Mouse (Mus musculus) frontal cortex, adult 2 months (tissue): ENCODE results near the gene Rplp1. TPM values are rescaled to one million over a fixed set of nuclear protein-coding genes. Genes with fewer than 3 reads are reported as not detected.

ENCODE experiments used
- DNase-seq, 2 experiments: peaks; one replicate each; pipeline ENCODE4 v3.0.0; 2022; ENCODE audit warnings: low spot score in 1 of 2; ENCODE audit errors: extremely low spot score in 1 of 2
- polyA plus RNA-seq: library from polyadenylated mRNA; depleted of rRNA; stranded (reverse); fragments of >200 nt; gene quantifications from 2 replicates; pipeline ENCODE4 v1.2.3, GENCODE M21; 2012; rRNA removed

Gene Rplp1
- polyA plus RNA-seq, 1 experiment: 3,865 TPM

- DNase-seq: no peak
Observed at GRCm38 (mm10) chr9:61882179-61882578, 32.2 kb downstream of the Rplp1 start.

- peak; percentile 26 to 86 for DNase-seq
Observed at GRCm38 (mm10) chr9:61878889-61879288, 35.5 kb downstream of the Rplp1 start.

- no peak for DNase-seq
Observed at GRCm38 (mm10) chr9:61877373-61878112, 36.8 kb downstream of the Rplp1 start.

GRCm38 (mm10) chr9:61873325-61873724, 41.0 kb downstream of the Rplp1 start:
- no peak for DNase-seq

- DNase-seq: peak; percentile 17 to 43
Observed at GRCm38 (mm10) chr9:61872246-61872941, 41.9 kb downstream of the Rplp1 start.

GRCm38 (mm10) chr9:61871839-61872238, 42.5 kb downstream of the Rplp1 start:
- no peak for DNase-seq

GRCm38 (mm10) chr9:61867659-61868058, 46.7 kb downstream of the Rplp1 start:
- peak; percentile 56 to 60 for DNase-seq

Other genes with a start within 250 kb of the Rplp1 start
- 2.5 and 2.9 TPM in 2 replicates for gene Kif23, start 32.2 kb upstream of the Rplp1 start, polyA plus RNA-seq
- gene Paqr5, start 112.3 kb upstream of the Rplp1 start, polyA plus RNA-seq: 6.4 and 6.6 TPM in 2 replicates
- 15.2 and 15.7 TPM in 2 replicates for gene Glce, start 208.1 kb upstream of the Rplp1 start, polyA plus RNA-seq